Mouse (Mus musculus) liver, embryonic 14.5 days (tissue): ENCODE results near the gene Dnal1.

Experiments
- CTCF ChIP-seq: IDR thresholded peaks from 2 replicates; pipeline ENCODE4 v1.5.1; 2016; ENCODE audit warnings: antibody characterized with exemption, low read depth, control low read depth
- EP300 ChIP-seq: IDR thresholded peaks from 2 replicates; pipeline ENCODE4 v1.6.1; 2016; ENCODE audit warnings: antibody characterized with exemption, low read depth

- TF ChIP-seq CTCF (no peak), EP300 (no peak)
These were observed 14.4 kb downstream of the Dnal1 start for GRCm38 (mm10) chr12:84128576-84128975.
